Mouse (Mus musculus) ZHBTc4 (cell line): ENCODE measurements around the gene Tjap1.
A peak's percentile ranks its signal among the peaks of the same experiment; 100 is the strongest.

ENCODE experiments used
- DNase-seq: peaks from one replicate; pipeline ENCODE4 v3.0.0-alpha.2; 2011; ENCODE audit warnings: low read depth, low spot score

The Tjap1 gene

GRCm38 (mm10) chr17:46283911-46284310 lies 1.1 kb upstream of the Tjap1 start:
- DNase-seq: no peak

DNA sequence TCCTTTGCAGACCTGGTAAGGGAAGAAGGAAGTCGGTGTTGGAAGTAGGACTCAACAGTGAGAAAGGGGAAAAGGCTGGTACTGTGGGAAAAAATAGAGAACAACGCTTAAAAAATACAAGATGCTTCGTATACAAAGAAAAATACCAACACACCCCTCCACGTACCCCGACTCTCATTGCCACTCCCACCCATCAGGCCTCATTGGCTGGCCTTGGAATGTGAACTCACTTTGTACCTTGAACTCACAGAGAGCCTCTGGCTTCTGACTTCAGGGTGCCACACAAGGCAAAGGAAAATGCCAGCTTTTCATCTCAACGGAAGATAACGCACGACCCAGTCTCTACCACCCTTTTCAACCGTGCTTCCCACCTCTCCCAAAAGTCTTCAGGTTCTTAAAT lies 314 bp upstream of the Tjap1 start:
- no peak for DNase-seq

GRCm38 (mm10) chr17:46278011-46278765 lies 4.6 kb downstream of the Tjap1 start:
- no peak for DNase-seq

- no peak for DNase-seq
Measured at GRCm38 (mm10) chr17:46277586-46277985, 5.2 kb downstream of the Tjap1 start.

- DNase-seq: no peak
Measured at GRCm38 (mm10) chr17:46275506-46275905, 7.3 kb downstream of the Tjap1 start.

GRCm38 (mm10) chr17:46275034-46275433 lies 7.8 kb downstream of the Tjap1 start:
- DNase-seq: no peak

- no peak for DNase-seq
Measured at GRCm38 (mm10) chr17:46274465-46274864, 8.4 kb downstream of the Tjap1 start.

- peak; percentile 25 for DNase-seq
Measured at GRCm38 (mm10) chr17:46273803-46274236, 9.0 kb downstream of the Tjap1 start.

DNA sequence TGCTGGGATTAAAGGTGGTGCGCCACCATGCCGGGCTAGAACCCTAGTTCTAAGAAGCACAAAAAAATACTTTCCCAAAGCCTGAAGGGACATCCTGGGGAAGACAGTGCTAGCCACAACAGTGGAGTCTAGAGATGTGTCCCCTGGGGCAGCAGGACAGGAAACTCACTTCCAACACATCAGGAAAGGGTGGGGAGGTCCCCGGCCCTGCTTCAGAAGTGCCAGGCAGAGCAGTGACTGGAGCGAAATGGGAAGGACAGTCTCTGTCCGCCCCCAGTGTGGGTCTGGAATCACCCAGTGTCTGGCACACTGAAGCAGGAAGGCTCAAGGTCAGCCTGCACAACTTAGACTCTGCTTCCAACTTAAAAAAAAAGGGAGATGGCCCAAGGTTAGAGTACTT lies 10.2 kb downstream of the Tjap1 start:
- no peak for DNase-seq

GRCm38 (mm10) chr17:46272058-46272457 lies 10.8 kb downstream of the Tjap1 start:
- no peak for DNase-seq

DNA sequence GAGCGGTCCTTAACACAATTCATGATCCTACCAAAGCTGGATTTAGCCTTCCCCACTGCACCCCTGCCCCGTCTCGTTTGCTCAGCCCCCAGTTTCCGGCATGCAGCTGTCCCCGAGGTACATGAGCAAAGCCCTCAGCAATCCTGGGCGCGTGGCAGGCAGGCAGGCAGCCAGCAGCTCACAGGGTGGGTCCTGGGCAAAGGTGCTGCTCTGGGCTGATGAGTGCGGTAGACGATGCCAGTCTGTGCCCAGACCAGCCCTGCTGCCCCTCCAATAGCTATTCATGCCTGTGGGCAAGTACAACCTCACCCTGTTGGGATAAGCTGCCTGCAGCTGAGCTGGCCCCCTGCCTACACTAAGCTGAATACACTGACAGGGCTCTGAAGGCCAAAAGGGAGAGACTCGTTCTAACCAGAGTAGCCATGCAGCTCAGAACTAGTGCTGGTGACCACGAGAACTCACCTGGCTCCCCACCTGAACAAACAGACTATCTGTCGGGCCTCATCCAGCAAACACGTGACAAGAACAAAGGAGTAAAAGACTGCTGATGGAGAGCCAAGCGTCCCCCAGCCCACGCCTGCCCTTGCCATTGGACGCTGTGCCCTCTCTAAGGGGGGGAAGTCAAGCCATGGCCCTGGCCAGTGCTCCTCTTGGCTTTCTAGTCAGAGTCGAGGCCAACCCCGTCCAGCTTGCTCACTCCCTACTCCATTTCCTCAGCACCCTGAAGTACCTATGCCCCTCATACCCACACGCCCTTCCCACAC lies 12.9 kb downstream of the Tjap1 start:
- no peak for DNase-seq

GRCm38 (mm10) chr17:46268026-46268720 lies 14.7 kb downstream of the Tjap1 start:
- DNase-seq: no peak

GRCm38 (mm10) chr17:46267511-46267910 lies 15.3 kb downstream of the Tjap1 start:
- DNase-seq: no peak

- DNase-seq: peak; percentile 43
Measured at GRCm38 (mm10) chr17:46266986-46267385, 15.8 kb downstream of the Tjap1 start.

DNA sequence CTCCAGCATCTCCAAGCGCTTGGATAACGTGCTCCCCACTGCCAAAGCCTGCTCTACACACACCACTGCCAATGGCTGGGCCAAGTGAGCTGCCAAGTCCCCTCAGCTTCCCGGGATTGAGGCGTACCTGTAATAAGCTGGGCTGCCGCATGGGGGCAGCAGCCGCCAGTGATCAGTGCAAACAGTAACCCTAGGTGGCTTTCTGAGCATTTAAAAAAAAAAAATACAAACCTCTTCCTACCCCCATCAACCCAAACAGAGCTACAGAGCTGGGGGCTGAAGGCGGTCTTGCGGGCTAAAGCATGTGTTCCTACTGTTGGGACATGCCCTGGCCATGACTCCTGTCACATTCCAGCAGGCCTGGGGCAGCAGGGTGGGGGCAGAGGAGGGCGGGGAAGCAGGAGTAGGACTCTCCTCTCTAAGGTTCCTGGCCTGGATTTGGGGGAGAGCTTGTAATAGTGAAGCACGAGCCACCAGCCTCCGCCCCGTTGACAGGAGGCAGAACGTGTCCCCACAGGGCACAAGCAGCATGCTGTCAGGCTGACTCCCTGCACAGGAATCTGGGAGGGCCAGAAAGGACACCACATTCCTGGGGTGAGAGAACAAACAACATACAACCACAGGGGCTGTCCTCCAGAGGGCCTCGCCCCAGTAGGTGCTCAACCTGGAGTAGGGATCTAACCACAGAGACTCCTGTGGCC lies 16.8 kb downstream of the Tjap1 start:
- DNase-seq: peak; percentile 89

DNA sequence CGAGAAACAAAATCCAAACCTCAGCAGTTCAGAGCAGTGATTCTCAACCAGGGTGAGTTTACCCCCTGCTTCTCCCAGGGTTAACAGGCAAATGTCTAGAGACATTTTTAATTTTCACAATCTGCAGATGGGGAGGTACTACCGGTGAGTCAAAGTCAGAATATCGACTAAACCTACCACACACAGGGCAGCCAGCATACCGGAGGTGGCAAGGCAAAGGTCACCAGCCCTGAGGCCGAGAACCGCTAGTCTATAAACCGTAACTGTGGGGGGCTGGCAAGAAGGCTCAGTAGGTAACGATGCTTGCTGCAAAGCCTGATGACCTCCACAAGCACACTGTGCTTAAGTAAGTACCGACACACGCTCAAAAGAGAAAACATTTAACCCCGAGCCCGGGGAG lies 17.3 kb downstream of the Tjap1 start:
- no peak for DNase-seq

- no peak for DNase-seq
Measured at GRCm38 (mm10) chr17:46262201-46262694, 20.6 kb downstream of the Tjap1 start.

GRCm38 (mm10) chr17:46259675-46260074 lies 23.2 kb downstream of the Tjap1 start:
- peak; percentile 36 for DNase-seq

DNA sequence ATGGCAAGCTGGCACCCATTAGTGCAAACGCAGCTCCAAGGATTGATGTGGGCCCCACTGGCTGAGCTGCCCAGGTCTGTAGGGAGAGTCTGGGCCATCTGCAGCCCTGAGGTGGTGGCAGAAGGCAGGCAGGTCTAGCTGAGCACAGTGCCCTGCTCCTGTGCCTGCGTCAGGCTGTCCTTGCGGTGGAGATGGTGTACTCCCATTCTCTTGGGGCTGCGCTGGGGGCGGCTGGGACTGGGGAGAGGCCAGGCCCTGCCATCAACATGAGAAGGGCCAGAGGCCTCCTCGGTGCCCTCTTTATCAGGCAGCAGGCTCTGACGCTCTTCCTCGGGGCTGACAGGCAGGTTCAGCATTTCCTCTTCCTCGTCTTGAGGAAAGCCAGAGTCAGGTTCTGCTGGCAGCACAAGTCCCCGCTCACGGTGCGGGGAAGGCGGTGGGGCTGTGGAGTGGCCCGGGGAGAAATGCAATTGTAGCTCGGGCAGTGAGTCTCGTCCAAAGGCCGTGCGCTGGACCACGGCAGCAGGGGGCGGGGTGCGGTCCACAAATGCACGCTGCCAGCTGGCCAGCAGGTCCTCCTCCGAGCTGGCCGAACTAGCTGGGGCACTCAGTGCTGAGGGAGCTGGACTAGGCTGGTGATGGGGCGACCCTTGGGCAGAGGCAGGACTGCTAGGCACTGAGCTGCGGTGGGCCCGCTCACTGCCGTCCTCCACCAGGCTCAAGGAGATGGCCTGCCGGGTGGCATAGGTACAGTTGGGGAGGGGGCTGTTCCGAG lies 24.4 kb downstream of the Tjap1 start:
- peak; percentile 46 for DNase-seq

- no peak for DNase-seq
Measured at GRCm38 (mm10) chr17:46255147-46255546, 27.7 kb downstream of the Tjap1 start.

DNA sequence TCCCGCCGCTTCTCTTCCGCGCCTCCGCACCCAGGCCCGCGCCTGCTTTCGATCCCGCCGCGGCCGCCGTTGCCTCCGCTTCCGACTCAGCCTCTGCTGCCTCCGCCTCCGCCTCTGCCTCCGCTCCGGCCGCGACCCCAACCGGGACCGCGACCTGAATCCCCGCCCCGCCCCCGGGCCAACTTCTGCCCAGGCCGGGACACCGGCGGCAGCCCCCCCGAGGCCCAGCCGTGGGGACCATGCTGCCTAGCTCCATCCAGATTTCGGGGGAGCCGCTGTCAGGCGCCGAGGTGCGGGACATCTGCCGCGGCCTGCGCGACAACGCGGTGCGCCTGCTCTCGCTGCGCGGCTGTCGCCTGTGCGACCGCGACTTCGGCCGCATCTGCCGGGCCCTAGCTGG lies 28.7 kb downstream of the Tjap1 start:
- DNase-seq: peak; percentile 42
